Mouse (Mus musculus): ENCODE data around the gene Hoxd3. TPM values are rescaled to one million over a fixed set of nuclear protein-coding genes. Genes with fewer than 3 reads are reported as not detected.
A peak's percentile ranks its signal among the peaks of the same experiment; 100 is the strongest.

Hoxd3 gene
- total RNA-seq, 2 experiments from 2014 or later, result not detected

DNA sequence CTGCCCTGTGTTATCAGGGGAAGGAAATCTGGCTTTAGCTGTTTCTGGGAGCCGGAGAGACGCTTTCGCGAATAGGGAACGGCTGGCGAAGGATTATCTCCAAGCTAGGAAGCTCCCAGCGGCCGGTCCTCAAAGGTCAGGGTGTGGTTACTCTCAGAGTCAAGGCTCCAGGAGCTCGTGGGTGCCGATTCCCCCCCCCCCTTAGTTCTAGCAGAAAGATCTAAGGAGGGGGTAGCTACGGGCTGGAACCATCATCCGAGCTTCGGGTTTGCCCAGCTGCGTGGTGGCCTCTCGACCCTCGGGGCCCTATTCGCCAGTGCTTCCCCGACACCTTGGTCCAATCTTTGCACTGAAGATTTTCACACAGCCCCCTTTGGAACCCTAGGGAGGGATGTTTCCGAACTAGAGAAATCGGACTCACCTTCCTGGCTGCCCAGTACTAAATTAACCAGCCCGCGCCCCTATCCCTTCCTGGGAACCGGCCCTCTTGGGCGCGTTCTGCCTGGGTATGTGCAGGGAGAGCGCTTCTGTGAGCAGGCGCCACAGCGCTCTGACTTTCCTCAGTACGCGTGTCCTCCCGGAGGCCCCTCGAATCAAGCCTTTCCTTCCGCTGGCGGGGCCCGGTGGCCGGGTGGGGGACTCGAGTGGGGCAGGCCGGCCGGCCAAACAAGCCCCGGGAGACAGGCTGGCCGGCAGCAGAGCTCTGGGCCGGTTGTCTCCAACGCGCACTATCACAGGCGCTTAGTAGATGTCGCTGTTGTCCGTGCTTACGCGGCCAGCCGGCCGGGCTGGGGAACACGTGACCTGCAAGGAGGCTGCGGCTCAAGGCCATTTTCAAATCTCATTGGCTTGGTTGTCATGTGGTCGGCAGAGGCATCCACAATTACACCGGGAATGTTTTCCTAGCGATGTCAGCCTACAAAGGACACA is 20.4 kb upstream of the Hoxd3 start, which contains the start of gene Hoxd10:
TSS of gene Hoxd10 (plus strand) at position 903 of the 930 bp plus-strand sequence.
- intact Hi-C loops (cut with DNase I; ENCODE audit: low total_unique reads), result no loop called here

GRCm38 (mm10) chr2:74691995-74692807 is 19.5 kb upstream of the Hoxd3 start:
- intact Hi-C loops (cut with DNase I; ENCODE audit: low total_unique reads), result no loop called here
- DNase-seq, result no peak

More for the DNA sequence above, 20.4 kb upstream of the Hoxd3 start, which contains the start of gene Hoxd10:
- peak; percentile 84 for DNase-seq

DNA sequence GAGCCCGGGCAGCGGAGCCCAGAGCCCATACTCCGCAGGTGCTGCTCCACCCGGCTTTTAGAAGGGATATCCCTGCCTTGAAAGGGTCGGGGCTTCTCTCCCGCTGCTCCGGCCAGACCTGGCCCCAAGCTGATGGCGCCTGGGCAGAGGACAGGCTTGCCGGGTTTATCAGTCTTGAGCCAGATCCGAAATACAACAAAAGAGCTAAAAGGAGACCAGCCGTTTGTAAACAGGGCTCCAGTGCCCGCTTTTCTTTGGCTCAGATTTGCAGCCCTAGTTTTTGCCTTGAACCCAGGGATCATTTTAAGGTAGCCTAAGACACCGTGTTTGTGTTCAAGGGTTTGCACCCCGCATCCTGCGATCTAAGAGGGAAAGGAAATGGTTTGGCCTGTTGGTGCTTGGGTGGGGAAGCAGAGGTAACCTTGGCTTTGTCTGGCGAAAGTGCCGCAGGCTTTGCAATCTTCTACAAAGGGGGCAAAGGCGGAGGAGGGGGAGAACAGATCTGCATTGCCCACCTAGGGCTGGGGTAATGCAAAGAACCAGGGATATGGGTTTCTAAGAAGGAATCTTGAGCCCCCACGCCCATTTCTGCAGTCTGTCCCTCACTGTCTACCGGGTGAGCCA is 18.8 kb upstream of the Hoxd3 start:
- intact Hi-C loops (cut with DNase I; ENCODE audit: low total_unique reads), result no loop called here
- DNase-seq, result no peak

DNA sequence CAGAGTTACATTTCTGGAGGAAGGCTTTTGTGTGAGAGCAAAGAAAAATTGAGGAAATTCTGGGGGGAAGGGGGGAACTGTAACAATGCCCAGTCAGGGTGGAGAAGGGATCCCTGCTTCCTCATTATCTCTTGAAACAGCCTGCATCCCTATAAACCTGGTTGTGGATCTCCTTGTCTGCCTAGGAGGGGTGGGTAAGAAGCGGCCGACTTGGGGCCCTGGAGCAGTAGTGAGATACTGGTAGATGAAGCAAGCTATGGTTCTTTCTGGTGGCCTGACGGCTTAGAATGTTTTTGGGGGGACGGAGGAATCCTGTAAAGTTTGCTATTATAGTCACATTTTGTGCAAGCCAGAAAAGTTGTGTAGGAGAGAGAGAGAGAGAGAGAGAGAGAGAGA is 18.3 kb upstream of the Hoxd3 start:
- intact Hi-C loops (cut with DNase I; ENCODE audit: low total_unique reads), result no loop called here
- no peak for DNase-seq

DNA sequence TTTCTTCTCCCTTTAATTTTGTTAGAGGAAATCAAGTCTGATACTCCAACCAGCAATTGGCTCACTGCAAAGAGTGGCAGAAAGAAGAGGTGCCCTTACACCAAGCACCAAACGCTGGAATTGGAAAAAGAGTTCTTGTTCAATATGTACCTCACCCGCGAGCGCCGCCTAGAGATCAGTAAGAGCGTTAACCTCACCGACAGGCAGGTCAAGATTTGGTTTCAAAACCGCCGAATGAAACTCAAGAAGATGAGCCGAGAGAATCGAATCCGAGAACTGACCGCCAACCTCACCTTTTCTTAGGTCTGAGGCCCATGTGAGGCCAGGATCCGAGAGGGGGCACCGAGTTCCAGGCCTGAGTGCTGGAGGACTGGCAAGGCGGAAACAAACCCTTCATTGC is 17.7 kb upstream of the Hoxd3 start:
- intact Hi-C loops (cut with DNase I; ENCODE audit: low total_unique reads), result no loop called here
- no peak for DNase-seq

- DNase-seq, result no peak
- intact Hi-C loops (cut with DNase I; ENCODE audit: low total_unique reads), result no loop called here
These were observed 16.3 kb upstream of the Hoxd3 start for GRCm38 (mm10) chr2:74695383-74695782.

- intact Hi-C loops (cut with DNase I; ENCODE audit: low total_unique reads), result no loop called here
- no peak for DNase-seq
These were observed 15.8 kb upstream of the Hoxd3 start for GRCm38 (mm10) chr2:74695813-74696430.

DNA sequence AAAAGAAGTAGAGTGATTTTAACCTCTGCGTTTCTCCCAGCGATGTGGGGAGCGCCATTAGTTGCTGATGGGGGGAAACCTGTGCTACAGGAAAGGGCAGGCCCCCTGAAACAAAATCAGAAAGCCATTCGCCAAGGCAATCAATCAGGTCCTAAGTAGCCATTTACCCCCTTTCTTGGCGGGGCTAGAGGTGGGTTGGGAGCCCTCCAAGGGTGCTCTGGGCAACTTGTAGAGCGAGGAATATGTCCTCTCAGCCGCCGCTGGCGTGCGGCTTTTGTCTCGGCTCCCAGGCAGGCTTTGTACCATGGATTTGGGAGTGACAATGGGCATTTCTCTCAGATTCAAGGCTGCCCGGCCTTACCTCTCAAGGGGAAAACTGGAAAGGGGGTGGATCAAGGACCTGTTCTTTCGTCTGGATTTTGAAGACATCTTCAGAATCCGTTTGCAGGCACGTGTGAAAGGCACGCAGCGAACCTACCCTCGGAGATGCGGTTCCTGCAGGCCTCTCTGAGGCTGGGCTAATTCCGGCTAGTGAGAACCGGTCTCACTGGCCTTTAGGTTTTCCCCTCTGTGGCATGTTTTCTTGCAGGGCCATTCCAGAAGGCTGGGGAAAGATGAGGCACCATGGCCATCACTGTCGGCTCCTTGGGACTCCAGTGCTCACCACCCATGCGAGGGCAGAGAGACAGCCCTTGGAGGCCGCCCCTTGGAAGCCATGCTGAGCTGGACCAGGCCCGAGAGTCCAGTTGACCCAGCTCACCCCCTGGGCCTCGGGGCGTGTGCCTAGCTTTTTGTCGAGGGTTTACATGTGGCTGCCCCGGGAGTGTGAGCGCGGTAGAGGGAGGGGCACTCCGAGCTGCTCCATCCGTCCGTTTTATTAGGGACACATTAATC is 15.0 kb upstream of the Hoxd3 start:
- intact Hi-C loops (cut with DNase I; ENCODE audit: low total_unique reads), result no loop called here
- DNase-seq, result no peak

DNA sequence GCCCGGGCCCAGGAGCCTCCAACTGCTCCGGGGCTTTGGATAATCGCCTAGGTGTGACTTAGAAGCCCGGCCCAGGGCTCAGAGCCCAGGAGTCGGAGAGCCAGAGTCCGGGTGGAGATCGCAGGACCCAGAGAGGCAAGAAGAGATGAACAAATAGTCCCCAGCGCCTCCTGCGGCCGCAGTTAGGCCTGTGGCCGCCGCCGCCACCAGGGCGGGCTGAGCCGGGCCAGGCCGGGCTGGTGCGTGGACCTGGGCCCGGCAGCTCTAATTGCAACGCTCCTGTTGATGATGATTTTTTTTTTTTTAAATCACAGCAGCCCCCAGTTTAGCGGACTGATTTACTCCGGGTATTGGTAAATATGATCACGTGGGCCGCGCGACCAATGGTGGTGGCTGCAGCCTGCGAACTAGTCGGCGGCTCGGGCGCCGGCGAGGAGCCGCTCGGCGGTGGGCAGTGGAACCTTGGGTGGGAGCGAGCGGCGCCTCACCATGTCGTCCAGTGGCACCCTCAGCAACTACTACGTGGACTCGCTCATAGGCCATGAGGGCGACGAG is 14.1 kb upstream of the Hoxd3 start, which contains the start of gene Hoxd9:
TSS of gene Hoxd9 (plus strand) at position 161 of the 555 bp plus-strand sequence.
- DNase-seq, result peak; percentile 77
- intact Hi-C loops (cut with DNase I; ENCODE audit: low total_unique reads), result no loop called here

- no peak for DNase-seq
- intact Hi-C loops (cut with DNase I; ENCODE audit: low total_unique reads), result no loop called here
These were observed 13.3 kb upstream of the Hoxd3 start for GRCm38 (mm10) chr2:74698201-74699052.

DNA sequence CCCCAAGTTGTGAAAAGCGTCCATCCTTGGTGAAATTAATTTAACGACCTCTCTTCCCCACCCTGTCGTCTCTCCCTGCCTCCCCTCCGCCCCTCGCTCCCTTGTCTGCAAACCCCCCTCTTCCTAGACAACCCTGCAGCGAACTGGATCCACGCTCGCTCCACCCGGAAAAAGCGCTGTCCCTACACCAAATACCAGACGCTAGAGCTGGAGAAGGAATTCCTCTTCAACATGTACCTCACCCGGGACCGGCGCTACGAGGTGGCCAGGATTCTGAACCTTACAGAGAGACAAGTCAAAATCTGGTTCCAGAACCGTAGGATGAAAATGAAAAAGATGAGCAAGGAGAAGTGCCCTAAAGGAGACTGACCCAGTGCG is 12.7 kb upstream of the Hoxd3 start:
- no peak for DNase-seq
- intact Hi-C loops (cut with DNase I; ENCODE audit: low total_unique reads), result no loop called here

DNA sequence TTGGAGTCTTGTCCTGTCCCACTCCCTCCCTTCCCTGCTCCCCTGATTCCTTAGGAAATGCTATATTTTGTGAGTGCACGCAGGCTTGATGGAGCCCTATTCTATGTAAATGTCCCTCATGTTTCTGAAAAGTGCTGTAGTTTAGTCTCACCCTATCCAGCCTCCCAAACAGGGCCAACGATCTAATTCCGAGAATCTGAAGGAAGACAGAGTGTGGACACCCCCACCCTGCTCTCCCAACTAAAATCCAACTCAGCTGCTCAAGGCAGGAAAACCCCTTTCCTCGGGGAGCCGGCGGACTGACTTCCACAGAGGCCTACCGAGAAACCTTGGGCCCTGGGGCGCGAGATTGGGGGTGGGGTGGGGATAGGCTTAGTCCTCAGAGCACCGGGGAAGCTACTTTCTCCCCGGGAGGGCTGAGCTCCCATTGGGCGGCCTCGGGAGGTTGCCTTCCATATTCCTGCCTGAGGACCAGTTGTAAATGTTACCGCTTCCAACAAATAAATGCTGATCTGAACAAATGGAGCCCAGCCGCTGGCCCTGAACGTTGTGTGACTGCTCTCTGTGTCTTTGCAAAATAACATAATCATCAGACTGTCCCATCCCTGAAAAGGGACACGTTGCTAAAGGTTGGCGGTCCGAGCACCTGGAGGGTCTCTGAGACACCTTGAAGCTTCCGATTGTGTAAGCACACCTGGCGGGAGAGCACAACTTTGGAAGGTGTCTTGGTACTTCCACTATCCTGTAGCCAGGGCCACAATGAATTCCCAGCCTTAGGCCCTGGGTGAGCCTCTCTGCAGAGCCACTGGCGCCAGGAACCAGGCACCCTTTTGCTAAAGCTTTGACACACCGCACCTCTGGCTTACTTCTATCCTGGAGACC is 11.8 kb upstream of the Hoxd3 start:
- no peak for DNase-seq
- intact Hi-C loops (cut with DNase I; ENCODE audit: low total_unique reads), result loop anchor here (5.0 kb wide), 3 partner anchors 267 to 612 kb away; no protein-coding TSS in a partner anchor

DNA sequence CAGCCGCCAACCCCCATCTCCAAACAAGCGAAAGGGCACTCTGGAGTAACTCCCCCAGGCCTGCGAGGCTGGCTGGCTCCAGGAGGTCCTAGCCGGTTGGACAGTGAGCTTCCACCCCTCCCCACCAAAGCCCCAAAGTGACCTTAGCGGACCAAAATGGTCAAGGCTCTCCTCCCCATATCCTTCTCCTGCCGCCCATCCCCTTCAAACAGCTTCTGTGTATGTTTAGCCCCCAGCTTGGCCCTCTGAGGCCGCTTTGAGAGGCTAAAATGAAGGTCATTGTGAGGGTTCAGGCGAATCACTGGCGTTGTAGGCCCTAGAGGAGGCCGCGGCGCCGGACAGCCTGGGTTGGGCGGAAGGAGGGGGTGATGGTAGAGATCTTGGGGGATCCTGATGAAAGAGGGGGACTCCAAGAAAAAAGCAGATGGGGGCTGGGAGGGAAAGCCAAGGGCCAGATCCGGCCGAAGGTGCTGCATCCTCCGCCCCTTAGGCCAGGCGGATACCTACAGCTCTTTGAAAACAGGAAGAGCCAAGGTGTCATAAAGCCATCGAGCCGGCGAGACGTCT is 11.1 kb upstream of the Hoxd3 start:
- no peak for DNase-seq
- intact Hi-C loops (cut with DNase I; ENCODE audit: low total_unique reads), result loop anchor here (5.0 kb wide), 3 partner anchors 267 to 612 kb away; no protein-coding TSS in a partner anchor

DNA sequence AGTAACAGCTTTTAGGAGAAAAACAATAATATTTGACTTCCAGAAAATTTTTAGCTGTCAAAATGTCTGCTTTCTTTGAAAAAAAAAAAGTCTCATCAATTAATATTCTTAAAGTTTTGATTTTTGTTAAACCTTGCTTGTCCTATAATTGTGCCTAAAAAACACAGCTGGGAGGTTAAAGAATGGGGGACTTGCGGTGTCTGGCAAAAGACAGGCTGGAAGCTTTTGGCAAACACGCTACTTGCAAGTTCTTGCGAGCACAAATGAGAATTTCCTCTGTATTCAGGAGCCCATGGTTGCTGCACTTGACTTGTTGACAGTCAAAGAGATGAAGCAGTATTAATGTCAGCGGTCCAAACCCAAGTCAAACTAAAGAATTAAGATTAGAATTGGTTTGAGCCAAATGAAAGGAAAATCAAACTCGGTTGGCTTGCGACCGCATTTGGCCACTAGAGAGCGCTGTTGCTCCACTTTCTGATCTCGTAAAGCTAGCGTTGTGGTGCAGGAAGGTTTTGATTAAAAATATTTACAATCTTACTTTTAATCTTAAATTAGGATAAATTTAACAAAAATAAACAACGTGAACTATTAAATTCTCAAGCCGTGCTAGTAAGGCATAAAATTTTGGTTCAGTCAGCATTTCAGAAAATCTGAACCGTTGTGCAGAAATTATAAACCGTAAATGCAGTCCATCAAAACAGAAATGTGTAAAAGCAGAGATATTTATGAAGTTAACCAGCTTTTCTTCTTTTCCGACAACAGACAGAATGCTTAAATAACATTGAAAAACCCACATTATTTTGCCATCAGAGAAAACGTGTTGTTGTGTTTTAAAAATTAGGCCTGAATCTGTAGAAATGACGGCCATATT is 9.5 kb upstream of the Hoxd3 start:
- no peak for DNase-seq
- intact Hi-C loops (cut with DNase I; ENCODE audit: low total_unique reads), result loop anchor here (5.0 kb wide), 3 partner anchors 265 to 610 kb away; no protein-coding TSS in a partner anchor

GRCm38 (mm10) chr2:74702820-74703219 is 8.9 kb upstream of the Hoxd3 start:
- no peak for DNase-seq
- intact Hi-C loops (cut with DNase I; ENCODE audit: low total_unique reads), result loop anchor here (5.0 kb wide), 3 partner anchors 264 to 609 kb away; no protein-coding TSS in a partner anchor
